Mouse (Mus musculus): ENCODE measurements at regions not wholly inside any gene's neighbourhood (a gene's known extent, or its start where the extent isn't known, plus 50 kb on each side); places are given as distances from the start of the nearest gene placed in this dataset.

- no peak for ATAC-seq
Observed at GRCm38 (mm10) chr13:100990646-100991045, 157.4 kb upstream of the Slc30a5 start.

DNA sequence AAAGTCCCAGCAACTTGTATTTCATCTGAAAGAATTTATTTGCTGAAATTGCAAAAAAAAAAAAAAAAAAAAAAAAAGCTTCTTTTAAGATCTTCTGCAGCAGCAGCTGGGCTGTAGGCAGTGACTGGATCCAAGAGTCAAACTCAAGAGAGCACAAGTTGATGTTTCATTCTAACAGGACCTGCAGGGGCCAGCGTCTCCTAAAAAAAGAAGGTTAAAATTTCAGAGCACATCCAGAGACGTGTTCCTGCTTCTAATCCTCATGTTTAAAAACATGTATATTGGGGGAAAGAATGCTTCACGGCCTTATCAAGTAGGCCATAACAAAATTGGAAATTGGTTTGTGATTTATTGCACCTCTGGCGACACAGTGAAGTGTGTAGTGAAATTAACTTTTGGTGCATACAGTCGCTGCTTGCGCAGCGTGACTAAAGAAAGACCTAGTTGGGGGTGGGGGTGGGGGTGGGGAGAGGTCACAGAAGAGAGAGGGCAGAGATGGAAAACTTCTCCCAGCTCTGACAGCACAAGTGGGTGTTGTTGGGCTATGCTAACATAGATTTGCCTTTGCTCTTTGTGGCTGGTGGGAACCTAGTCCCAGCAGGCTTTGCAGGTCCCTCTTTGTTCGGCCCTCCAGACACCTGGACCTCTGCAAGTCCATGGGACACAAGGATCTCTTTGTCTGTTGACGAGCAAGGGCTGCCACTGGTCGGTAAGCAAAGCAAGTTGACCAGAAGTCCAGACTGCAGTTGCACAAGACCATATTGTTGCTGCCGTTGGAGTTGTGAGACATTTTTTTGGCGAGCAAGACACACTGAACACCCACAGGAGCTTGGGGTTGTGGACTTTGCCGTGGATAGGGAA lies 155.7 kb upstream of the Slc30a5 start:
- no peak for ATAC-seq

DNA sequence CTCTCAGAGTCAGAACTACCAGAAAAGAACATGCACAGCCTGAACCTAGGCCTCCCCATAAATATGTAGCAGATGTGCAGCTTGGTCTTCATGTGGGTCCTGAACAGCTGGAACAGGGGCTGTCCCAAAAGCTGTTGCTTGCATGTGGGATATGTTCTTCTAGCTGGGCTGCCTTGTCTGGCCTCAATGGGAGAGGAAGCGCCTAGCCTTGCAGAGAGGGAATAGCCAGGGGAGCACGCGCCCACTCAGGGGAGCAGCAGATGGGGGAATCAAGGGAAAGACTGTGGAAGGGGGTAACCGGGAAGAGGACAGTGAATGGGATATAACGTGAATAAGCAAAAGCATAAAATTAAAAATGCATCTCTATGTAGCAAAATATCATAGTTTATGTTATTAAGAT lies 154.9 kb upstream of the Slc30a5 start:
- ATAC-seq: no peak

DNA sequence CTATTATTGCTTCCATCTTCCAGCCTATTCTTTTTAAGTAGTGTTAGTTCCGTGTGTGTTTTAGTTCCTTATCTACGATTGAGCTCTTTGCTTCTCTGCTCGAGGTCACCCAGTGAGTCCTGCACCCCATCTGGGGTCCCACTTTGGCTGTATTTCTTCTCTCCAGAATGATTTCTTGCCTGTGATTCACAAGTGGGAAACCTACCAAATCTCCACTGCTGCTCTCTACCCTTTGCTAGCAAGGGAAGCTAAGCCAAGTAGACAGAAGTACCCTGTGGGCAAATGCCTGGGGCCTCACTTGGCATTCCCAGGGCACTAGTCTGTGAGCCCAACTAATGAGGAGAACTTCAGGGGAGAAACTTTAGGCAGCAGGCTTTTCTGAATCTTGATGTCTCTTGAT lies 142.5 kb upstream of the Slc30a5 start:
- no peak for ATAC-seq

DNA sequence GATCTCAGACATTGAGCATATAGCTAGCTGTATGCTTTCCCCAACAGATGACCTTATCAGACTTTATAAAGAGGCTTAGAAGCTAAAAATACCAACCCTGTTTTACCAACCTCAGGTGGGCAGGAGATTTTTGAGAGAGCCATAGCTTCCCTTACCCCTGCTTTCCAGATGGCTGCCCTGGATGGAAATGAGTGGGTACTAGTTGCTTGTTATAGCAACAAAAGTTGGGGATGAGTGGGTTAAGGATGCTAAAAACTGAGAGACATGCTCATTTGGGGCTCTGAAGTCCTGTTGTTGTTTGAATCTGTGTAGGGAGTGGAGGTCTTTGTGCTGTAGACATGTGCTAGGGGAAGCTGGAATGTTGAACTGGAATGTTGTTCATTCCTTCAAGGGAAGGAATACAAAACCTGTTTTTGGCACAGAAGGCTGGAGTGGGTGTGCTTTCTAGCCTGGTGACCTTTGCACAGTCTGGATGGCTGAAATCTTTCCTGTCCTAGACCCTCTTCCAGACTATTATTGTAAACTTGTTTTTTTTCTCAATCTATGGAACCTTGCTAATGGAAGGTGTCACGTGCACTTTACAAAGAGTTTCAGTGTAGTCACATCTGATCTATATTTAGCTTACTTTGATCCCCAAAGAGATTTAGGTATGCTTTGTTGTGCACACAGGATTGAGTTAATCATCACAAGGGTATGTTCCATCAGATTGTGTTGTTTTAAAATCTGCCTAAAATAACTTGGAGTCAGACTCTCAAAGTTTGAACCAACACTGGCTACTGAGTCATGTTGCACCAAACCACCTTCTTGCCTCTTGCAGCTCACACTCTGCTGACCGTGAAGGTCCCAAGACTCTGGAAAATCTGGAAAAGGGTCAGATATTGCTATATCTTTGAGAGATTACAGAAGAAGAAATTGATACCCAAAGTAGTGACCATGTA lies 138.1 kb upstream of the Slc30a5 start:
- no peak for ATAC-seq

DNA sequence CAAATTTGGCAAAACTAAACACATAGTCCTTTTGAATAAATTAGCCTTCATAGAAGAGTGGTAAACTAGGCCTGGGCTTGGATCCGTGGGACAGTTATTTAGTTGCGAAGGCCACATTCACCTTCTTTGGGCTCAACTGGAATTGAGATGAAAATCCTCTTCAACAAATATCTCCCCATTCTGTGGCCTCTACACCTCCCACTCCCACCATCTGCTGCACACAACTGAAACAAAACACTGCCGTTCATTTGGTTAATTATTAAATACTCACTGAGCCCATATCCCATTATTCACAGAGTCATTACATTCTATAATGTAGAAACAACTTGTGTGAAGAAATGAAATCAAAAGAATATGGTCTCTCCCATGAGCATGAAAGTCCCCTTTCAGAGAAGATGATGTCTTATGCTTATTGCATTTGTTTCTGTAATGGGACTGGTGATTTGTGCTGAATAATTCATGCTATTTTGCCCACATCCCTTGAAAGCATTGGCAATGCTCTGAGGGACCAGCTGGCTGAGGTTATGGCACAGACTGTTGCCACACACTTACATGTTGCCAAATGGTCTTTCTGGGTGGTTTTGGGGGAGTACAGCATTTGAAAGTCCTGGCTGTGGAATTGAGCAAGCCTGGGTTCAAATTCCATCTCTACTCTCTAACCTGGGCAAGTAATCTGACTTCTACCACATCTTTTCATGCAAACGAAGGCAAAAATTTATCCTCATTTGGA lies 129.7 kb upstream of the Slc30a5 start:
- no peak for ATAC-seq

DNA sequence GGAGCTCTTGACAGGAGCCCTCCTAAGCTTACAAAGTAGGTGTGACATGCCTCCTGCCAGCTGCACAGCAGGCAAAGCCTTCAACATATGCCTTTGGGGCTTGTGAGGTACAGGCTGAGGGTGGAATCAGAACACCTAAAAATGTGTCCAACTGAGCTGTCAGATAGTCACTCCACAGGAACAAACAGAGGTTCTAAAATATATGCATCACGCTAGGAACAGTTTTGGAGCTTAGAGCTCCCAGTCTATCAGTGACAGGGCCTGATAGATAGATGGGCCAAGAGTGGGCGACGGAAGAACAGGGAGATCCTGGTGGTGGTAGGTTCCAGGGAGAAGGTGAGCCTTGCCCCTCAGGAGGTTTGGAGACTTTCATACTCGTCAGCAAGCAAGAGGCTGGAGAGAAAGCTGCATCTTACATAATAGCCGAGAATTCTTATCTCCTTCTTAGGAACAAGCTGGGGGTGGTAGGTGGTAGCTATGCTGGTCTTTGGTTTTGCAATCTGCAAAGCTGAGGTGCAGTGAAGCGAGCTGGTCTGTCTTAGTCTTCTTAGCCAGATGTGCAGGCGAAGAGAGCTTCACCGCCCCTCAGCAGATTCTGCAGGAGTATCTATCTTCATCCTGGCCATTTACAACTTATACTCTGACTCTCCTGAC lies 121.5 kb upstream of the Slc30a5 start:
- no peak for ATAC-seq

- no peak for ATAC-seq
Observed at GRCm38 (mm10) chr13:100954106-100954505, 120.9 kb upstream of the Slc30a5 start.

GRCm38 (mm10) chr13:100951185-100951508 lies 117.9 kb upstream of the Slc30a5 start:
- no peak for ATAC-seq

DNA sequence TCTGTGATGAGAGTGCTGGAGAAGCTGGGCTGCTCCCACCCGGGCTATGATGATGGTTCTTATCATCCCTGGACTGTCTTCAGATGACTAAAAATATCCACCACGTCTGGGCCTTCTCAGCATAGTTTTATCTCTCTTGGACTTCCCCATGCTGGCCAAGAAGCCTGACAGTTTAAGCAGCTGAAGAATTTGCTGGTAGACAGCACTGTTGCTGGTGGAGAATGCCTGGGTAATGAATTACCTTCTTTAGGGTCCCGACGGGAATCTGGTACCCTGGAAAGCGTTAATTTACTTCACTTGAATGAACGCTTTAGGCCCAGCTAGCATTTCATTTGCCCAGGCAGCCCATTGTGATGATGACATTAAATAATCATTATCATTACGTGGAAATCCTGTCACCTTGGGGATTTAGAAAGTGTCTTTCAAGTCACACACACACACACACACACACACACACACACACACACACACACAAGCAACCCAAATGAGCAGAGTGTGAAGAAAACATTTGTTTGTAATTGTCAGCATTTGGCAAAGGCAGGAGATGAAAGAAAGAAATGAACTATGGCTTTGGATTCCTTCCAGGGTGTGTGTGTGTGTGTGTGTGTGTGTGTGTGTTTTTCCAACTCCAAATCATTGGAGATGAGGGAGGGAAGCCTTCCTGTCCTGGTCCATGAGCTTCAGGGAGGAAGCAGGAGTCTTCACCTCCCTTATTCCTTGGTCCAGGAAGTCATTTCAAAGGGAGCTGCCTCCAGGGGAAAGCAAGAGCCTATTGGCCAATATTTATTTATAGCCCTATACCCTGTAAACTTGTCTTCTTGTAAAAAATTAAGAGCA lies 117.3 kb upstream of the Slc30a5 start:
- ATAC-seq: no peak

GRCm38 (mm10) chr13:100943206-100943848 lies 110.1 kb upstream of the Slc30a5 start:
- ATAC-seq: no peak

DNA sequence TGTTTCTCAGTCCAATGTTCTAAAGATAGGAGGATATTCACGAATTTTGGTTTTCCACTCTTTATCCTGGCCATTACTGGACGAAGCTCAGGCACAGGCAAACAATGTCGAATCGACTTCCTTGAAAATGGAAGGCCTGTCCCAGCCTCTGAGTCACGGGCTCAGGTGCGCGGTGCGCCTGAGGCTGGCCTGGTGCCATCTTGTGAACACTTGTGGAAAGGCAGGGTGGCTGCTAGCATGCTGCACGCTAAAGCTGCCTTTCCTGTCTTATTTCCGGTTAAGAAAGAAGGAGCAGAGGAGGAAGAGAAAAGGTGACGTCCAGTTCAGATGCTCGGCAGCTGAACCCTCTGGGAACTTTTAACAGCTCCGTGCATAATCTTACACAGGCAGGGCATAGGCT lies 107.6 kb upstream of the Slc30a5 start:
- ATAC-seq: no peak

- no peak for ATAC-seq
Observed at GRCm38 (mm10) chr13:100939677-100940076, 106.5 kb upstream of the Slc30a5 start.

- no peak for ATAC-seq
Observed at GRCm38 (mm10) chr13:100933265-100933664, 100.0 kb upstream of the Slc30a5 start.

GRCm38 (mm10) chr13:100899566-100899965 lies 66.3 kb upstream of the Slc30a5 start:
- ATAC-seq: no peak

GRCm38 (mm10) chr13:100893871-100894270 lies 60.6 kb upstream of the Slc30a5 start:
- no peak for ATAC-seq

- ATAC-seq: no peak
Observed at GRCm38 (mm10) chr13:100893096-100893495, 59.9 kb upstream of the Slc30a5 start.

DNA sequence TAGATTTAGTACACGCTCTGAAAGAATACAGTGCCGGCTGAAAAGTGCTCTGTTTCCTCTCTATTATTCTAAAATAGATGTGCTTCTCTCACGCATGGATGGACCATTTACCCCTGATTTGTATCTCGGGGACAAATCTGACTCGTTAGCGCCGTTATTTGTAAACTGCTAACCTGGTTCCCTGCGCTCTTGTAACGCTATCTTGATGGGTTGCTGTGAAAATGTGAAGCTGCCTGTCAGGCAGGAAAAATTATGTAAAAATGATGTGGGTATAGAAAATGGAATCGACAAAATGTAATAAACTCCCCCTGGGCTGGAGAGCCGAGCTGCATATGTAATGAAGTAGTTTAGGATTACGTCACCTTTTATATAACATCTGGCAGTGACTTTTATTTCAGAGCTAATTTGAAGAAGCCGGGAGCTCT lies 59.4 kb upstream of the Slc30a5 start:
- no peak for ATAC-seq

GRCm38 (mm10) chr13:100892204-100892603 lies 59.0 kb upstream of the Slc30a5 start:
- peak; percentile 71 for ATAC-seq

DNA sequence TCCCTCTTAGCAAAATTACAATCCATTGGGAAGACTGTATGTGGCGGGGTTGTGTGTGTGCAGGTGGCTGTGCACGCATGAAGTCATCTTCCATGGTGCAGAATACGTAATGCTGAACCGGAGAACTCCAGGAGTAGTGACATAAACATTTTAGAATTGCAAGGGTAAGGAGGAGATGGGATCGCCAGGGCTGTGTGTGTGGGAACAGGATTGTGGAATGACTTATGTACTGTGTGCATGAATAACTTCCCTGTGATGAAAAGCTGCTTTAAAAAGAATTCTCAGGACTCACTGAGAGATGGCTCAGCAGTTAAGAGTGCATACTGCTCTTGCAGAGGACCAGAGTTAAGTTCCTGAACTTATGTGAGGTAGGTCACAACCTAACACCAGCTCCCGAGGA lies 57.2 kb upstream of the Slc30a5 start:
- ATAC-seq: no peak

DNA sequence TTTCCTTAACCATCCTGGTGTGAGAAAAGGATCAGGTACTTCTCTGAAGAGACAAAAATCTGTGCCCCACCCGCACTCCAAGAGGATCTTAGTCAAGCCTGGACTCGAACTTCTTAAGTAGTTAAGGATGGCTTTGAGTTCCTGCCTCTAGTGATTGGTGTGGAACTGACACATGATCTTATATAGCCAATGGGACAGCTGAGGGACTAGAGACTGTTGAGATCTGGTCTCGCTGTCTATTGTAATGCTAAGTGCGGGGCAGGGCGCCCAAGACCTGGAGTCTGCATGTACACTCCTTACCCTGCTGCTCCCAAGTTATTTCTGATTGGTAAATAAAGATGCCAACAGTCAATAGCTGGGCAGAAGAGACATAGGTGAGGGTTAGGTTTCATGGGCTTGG lies 55.3 kb upstream of the Slc30a5 start:
- no peak for ATAC-seq

All from activated CD4-positive, CD25-positive, alpha-beta regulatory T cell, adult 4 months (primary cell).